Mouse (Mus musculus) megakaryocyte, embryonic 14.5 days (primary cell): Measurements from ENCODE around the gene Baz1b. TPM values are rescaled to one million over a fixed set of nuclear protein-coding genes. Genes with fewer than 3 reads are reported as not detected.
"Not testable (repeated sequence)": the region's sequence is repeated elsewhere in the genome, so short reads cannot be mapped to it uniquely, and the experiment has no call there.

Experiments
- H3K27me3 ChIP-seq: replicated peaks from 2 replicates; pipeline ENCODE3; 2012; ENCODE audit warnings: inconsistent platforms
- H3K36me3 ChIP-seq: replicated peaks from 2 replicates; pipeline ENCODE3; 2012; ENCODE audit warnings: low read length, inconsistent platforms, mixed read lengths
- H3K4me1 ChIP-seq: 2 replicates; pipeline ENCODE4 v1.6.1; 2012; ENCODE audit warnings: inconsistent platforms
- H3K4me3 ChIP-seq: replicated peaks from 2 replicates; pipeline ENCODE3; 2012; ENCODE audit warnings: moderate library complexity, mild to moderate bottlenecking, inconsistent platforms
- H3K9me3 ChIP-seq: 2 replicates; pipeline ENCODE4 v1.6.1; 2012; ENCODE audit warnings: inconsistent platforms
- FLI1 ChIP-seq: IDR thresholded peaks from 2 replicates; pipeline ENCODE4 v1.6.1; 2012; ENCODE audit warnings: low read length, inconsistent platforms, mixed read lengths
- GATA1 ChIP-seq: IDR thresholded peaks from 3 replicates; pipeline ENCODE4 v1.6.1; 2012; ENCODE audit warnings: mixed read lengths, low read length, inconsistent platforms, borderline replicate concordance
- polyA plus RNA-seq: library from polyadenylated mRNA; stranded (reverse); fragments of >175 nt; gene quantifications from 2 replicates; pipeline ENCODE4 v1.2.3, GENCODE M21; 2012; ENCODE audit warnings: low replicate concordance; ENCODE audit not compliant: insufficient read depth

The Baz1b gene
- polyA plus RNA-seq, 1 experiment = 8.4 TPM

DNA sequence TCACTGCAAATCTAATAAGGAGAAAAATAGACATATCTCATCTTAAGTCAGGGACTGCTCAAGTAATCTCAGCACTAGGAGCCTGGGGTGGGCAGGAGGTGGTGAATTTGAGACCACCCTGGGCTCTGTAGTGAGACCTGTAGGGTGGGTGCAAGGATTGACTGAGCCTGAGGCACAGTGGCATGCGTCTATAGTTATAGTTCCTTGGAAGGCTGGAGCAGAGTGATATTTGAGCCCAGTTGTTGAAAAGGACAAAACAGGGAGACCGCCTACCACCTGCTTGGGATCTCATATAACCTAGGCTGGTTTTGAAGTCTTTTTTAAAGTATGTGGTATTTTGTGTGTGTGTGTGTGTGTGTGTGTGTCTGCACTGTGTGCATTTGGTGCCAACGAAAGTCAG, 37.1 kb downstream of the Baz1b start:
- TF ChIP-seq FLI1 (no peak), GATA1 (no peak)
- H3K4me3 ChIP-seq = no peak overlapping the region
- H3K4me1 ChIP-seq = 0 out of 2 replicates have a peak, but pooled peaks cover 3% of the 10 kb centered on the region
- H3K9me3 ChIP-seq = no peaks in the 10 kb centered on the region
- H3K27me3 ChIP-seq = no peaks in the 10 kb centered on the region
- H3K36me3 ChIP-seq = peaks cover 96% of the 10 kb centered on the region

DNA sequence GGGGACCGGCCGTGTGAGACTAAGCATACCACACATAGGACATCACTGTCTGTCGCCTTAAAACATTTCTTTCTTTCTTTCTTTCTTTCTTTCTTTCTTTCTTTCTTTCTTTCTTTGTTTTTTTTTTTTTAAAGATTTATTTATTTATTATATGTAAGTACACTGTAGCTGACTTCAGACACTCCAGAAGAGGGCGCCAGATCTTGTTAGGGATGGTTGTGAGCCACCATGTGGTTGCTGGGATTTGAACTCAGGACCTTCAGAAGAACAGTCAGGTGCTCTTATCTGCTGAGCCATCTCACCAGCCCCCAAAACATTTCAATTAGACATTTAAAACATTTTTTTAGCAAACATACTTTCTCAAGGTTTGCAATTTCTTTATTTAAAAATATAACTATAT, 38.8 kb downstream of the Baz1b start:
- H3K4me3 ChIP-seq, H3K9me3 ChIP-seq, H3K27me3 ChIP-seq, H3K4me1 ChIP-seq: not testable (repeated sequence)
- H3K36me3 ChIP-seq = peaks cover 93% of the 10 kb centered on the region

DNA sequence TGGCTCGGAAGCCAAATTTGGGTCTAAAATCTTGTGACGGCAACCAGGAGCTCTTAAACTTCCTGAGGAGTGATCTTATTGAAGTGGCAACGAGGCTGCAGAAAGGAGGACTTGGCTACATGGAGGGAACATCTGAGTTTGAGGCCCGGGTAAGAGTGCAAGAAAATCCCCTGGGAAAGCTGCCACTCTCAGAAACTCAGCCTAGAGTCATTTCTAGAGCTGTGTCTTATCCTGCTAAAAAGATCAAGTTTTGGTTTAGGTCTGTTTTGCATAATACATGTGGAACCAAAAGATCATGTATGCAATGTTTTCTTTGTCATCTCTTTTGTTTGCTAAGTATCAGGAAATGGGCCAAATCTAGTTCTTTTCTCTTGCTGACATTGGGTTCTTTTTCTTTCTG, 43.1 kb downstream of the Baz1b start:
- Histone ChIP-seq H3K9me3 (no peaks in the 10 kb centered on the region), H3K36me3 (peaks cover 93% of the 10 kb centered on the region), H3K4me3 (no peak overlapping the region), H3K4me1 (no peaks in the 10 kb centered on the region), H3K27me3 (no peaks in the 10 kb centered on the region)
- TF ChIP-seq FLI1 (no peak), GATA1 (no peak)

DNA sequence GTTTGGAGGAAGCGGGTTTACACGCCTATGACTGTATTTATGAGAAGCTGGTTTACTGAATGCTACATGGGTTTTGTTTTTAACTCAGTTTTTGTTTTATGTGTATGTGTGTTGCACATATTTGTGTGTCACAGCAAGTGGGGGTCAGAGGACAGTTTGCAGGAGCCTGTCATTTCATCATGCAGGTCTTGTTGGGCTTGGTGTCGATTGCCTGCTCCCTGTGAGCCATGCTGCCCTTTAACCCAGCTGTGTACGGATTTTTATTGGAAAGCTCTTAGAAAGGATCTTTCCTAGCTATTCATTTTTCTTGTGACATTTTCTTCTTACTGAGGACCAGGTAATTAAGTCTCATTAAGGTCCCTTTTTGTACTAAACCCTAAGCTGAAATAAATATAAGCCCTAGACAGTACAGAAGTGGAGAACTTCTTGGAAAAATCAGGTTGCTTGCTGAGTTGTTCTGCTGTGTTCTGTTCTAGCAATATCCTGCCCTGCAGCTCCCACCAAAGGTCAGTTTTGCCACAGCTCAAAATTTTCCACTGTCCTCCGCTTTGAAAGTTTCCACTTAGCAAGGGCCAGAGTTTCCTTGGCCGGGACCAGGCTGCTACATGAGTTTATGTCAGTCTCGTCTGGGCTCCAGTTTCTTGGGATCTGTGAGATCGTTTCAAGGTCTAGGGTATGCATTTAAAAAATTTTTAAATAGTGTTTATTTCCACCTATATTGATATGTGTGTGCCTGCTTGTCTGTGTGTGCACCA, 46.3 kb downstream of the Baz1b start:
- TF ChIP-seq GATA1 = no peak
- no peak for TF ChIP-seq FLI1
- Histone ChIP-seq H3K4me1 (no peaks in the 10 kb centered on the region; the same call in 1 of the 2 replicates), H3K4me3 (no peak overlapping the region), H3K27me3 (no peaks in the 10 kb centered on the region), H3K36me3 (peaks cover 95% of the 10 kb centered on the region), H3K9me3 (no peaks in the 10 kb centered on the region)

DNA sequence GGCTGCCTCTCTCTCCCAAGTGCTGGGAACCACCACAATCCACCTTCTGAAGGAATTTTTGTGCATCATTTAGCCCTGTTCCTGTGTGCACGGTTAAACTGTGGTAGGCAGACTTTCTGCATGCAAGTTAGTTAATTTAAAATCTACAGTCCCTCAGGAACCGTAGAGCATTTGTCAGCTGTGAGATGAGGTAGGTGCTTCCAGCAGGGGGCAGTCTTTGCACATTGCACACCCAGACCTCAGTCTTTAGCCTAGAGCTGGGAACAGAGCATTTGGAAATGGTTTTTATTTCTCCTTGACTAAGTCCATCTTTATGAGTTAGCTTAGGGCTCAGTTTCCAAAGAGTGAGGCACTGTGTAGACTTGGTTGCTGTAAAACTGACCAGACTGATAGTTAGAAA, 49.5 kb downstream of the Baz1b start:
- Histone ChIP-seq H3K27me3 (no peaks in the 10 kb centered on the region), H3K4me1 (peaks cover 12% of the 10 kb centered on the region), H3K9me3 (no peaks in the 10 kb centered on the region), H3K4me3 (no peak overlapping the region), H3K36me3 (peaks cover 98% of the 10 kb centered on the region)
- TF ChIP-seq FLI1 (no peak), GATA1 (no peak)

DNA sequence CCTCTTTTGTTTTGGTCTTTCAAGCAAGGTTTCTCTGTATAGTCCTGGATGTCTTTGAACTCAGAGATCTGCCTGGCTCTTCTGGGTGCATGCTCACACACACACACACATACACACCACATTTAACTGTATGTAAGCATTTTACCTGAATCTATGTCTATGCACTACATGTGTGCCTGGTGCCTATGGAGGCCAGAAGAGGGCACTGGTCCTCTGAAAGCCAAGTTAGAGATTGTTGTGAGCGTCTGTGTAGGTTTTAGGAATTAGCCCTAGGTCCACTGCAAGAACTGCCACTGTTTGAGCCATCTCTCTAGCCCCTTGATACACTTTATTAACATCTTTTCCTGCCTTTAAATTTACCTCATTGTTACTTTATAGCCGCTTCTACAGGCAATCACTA, 51.8 kb downstream of the Baz1b start:
- Histone ChIP-seq H3K4me3 (no peak overlapping the region), H3K4me1 (peaks cover 13% of the 10 kb centered on the region), H3K27me3 (no peaks in the 10 kb centered on the region), H3K9me3 (no peaks in the 10 kb centered on the region), H3K36me3 (peaks cover 98% of the 10 kb centered on the region)
- TF ChIP-seq GATA1 (no peak), FLI1 (no peak)

DNA sequence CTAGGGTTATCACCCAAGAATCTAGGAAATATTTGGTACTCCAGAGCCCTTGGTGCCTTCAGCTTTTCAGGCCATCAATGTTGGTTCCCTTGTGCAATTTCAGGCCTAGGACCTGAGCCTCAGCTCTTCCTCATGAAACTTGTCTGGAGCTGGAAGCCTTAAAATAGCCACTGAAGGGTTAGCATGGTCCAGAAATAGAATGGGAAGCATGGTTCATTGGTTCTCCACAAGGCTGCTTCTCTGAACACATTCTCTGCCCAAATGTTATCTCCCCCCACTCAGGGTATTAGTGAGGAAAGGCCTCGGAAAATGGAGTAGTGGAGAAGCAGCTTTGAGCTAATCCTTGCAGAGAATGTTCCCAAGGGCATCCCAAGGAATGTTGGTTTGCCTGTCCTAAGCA, 54.4 kb downstream of the Baz1b start:
- Histone ChIP-seq H3K4me1 (peaks cover 17% of the 10 kb centered on the region), H3K27me3 (no peaks in the 10 kb centered on the region), H3K36me3 (peaks cover 99% of the 10 kb centered on the region), H3K9me3 (no peaks in the 10 kb centered on the region), H3K4me3 (no peak overlapping the region)
- no peak for TF ChIP-seq GATA1
- no peak for TF ChIP-seq FLI1

DNA sequence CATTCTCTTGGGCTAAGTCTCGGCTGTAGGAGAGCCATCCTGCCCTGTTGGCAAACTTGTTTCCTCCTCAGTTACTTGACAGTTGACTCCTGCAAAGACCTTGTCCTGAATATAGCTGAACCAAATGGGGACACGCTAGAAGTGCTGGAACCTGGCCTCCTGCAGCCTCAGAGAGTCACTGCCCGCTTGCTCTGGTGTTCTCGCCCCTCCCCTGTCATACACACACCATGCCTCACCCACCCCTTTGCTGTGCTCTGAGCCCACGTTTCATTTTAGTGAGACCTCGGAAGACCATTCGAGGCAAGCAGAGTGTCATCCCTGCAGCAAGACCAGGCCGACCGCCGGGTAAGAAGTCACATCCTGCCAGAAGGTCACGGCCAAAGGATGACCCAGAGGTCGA, 55.1 kb downstream of the Baz1b start:
- Histone ChIP-seq H3K36me3 (peaks cover 99% of the 10 kb centered on the region), H3K9me3 (no peaks in the 10 kb centered on the region)
- no peak for TF ChIP-seq GATA1
- no peak for TF ChIP-seq FLI1

DNA sequence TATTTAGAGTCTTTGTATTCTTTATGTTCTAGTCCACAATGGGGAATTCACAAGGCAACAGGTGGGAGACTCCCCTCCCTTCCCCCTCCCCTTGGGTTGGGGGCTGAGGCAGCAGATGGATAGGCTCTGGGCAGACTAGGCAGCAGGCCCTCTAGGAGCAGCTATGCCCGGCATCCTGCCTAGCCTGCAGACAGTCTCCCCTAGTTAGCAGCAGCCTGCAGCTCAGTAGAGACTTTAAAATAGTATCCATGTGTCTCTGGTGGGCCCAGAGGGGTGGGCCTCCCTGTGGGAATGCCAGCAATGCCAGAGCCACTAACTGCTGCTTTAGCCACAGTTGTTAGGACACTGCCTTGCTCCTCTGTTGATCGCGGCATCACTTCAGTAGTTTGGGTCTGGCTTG, 55.5 kb downstream of the Baz1b start:
- TF ChIP-seq GATA1 (no peak), FLI1 (no peak)
- no peaks in the 10 kb centered on the region for H3K9me3 ChIP-seq
- H3K4me3 ChIP-seq = no peak overlapping the region
- no peaks in the 10 kb centered on the region for H3K27me3 ChIP-seq
- peaks cover 98% of the 10 kb centered on the region for H3K36me3 ChIP-seq
- peaks cover 17% of the 10 kb centered on the region for H3K4me1 ChIP-seq

More for the DNA sequence above, 55.1 kb downstream of the Baz1b start:
- H3K4me1 ChIP-seq = peaks cover 17% of the 10 kb centered on the region
- H3K4me3 ChIP-seq = no peak overlapping the region
- no peaks in the 10 kb centered on the region for H3K27me3 ChIP-seq

DNA sequence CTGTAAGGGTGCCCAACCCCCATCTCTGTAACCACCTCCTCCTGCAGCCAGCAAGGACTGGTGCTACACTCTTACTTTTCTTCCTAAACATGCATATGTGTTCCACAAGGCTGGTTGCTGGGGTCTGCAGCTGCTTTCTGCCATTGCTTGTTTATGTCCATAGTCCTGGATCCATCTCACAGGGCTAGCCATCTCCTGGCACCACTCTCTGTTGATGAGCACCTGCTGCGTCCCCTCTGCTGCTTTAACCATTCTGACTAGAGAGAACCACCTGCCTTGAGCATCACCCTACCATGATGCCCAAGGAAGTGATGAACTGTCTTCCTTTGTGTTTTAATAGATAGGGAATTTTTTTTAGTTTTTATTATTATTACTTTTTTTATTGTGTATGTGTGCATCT, 56.1 kb downstream of the Baz1b start:
- Histone ChIP-seq H3K9me3 (no peaks in the 10 kb centered on the region), H3K27me3 (no peaks in the 10 kb centered on the region), H3K36me3 (peaks cover 93% of the 10 kb centered on the region), H3K4me1 (peaks cover 17% of the 10 kb centered on the region), H3K4me3 (no peak overlapping the region)
- no peak for TF ChIP-seq GATA1
- no peak for TF ChIP-seq FLI1
